Mouse (Mus musculus) bone marrow, adult 2 months (tissue): ENCODE results near the gene Coro7.

ENCODE experiments used
- CTCF ChIP-seq: fragments of 200-500 bp; IDR thresholded peaks from 2 replicates; pipeline ENCODE4 v1.5.1; 2011; ENCODE audit warnings: low read length, control low read depth; ENCODE audit not compliant: control insufficient read depth, insufficient read depth
- POLR2A ChIP-seq: fragments of 200-500 bp; IDR thresholded peaks from 2 replicates; pipeline ENCODE4 v1.6.1; 2011; ENCODE audit warnings: low read depth, mild to moderate bottlenecking, control low read depth, low read length, borderline replicate concordance; ENCODE audit not compliant: control insufficient read depth

GRCm38 (mm10) chr16:4726528-4727128, 47.1 kb upstream of the Coro7 start:
- no peak for TF ChIP-seq CTCF
- no peak for TF ChIP-seq POLR2A
